Mouse (Mus musculus) stomach, embryonic 15.5 days (tissue): ENCODE data around the gene Casp9. TPM values are rescaled to one million over a fixed set of nuclear protein-coding genes. Genes with fewer than 3 reads are reported as not detected.
A peak's percentile ranks its signal among the peaks of the same experiment; 100 is the strongest.

Source experiments
- ATAC-seq: fragments of 200-750 bp; cut with Nextera tagmentation; 2 replicates; pipeline ENCODE4 v1.8.0; 2017; ENCODE audit warnings: low read depth, moderate number of reproducible peaks, moderate TSS enrichment; ENCODE audit not compliant: insufficient read depth, low FRiP score
- H3K27ac ChIP-seq: fragments of 300-500 bp; sonication (generic); 2 replicates; pipeline ENCODE4 v1.5.1; 2015; ENCODE audit warnings: mild to moderate bottlenecking, inconsistent platforms
- H3K27me3 ChIP-seq: fragments of 300-500 bp; sonication (generic); replicated peaks from 2 replicates; pipeline ENCODE4 v1.6.1; 2015; ENCODE audit warnings: inconsistent platforms
- H3K36me3 ChIP-seq: fragments of 300-500 bp; sonication (generic); 2 replicates; pipeline ENCODE4 v1.6.1; 2015; ENCODE audit warnings: inconsistent platforms
- H3K4me1 ChIP-seq: fragments of 300-500 bp; sonication (generic); 2 replicates; pipeline ENCODE4 v1.6.1; 2015; ENCODE audit warnings: inconsistent platforms
- H3K4me2 ChIP-seq: fragments of 300-500 bp; sonication (generic); 2 replicates; pipeline ENCODE4 v1.6.1; 2015; ENCODE audit warnings: mild to moderate bottlenecking, inconsistent platforms
- H3K4me3 ChIP-seq: fragments of 300-500 bp; sonication (generic); replicated peaks from 2 replicates; pipeline ENCODE4 v1.5.1; 2015; ENCODE audit warnings: inconsistent platforms
- H3K9ac ChIP-seq: fragments of 300-500 bp; sonication (generic); 2 replicates; pipeline ENCODE4 v1.6.1; 2015; ENCODE audit warnings: inconsistent platforms
- H3K9me3 ChIP-seq: fragments of 300-500 bp; sonication (generic); 2 replicates; pipeline ENCODE4 v1.6.1; 2016; ENCODE audit warnings: inconsistent platforms
- WGBS: fragments of 180-500 bp; shearing (Covaris S2); methylation state at CpG from one replicate; pipeline ENCODE4 v1.1.7; 2015; 5-methylcytosine and 5-hydroxymethylcytosine counted together
- polyA plus RNA-seq: library from polyadenylated mRNA; unstranded; fragments of >200 nt; fragmentation: Nextera tagmentation; extraction: Ambion mirVana; gene quantifications from 2 replicates; pipeline ENCODE4 v1.2.1, GENCODE M21; 2015

Casp9 gene
- polyA plus RNA-seq, 1 experiment from 2014 or later, result 23.4 TPM

DNA sequence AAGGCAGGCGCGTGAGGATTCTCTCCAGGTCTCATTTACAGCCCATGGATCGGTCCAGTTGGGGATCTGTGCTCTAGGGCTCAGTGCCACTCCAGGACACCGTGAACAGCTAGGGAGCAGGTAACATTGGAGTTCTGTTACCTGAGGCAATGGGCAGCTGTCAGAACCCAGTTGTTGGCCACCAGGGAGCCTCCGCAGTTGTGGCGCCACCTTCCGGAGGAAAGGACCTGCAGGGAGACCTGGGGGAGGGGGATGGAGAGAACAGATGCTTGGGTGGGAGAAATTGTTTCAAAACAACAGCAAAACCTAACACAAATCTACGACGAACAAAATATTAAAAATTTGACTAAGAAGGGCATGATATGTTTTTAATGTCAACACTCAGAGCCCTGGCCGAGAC, 28.7 kb downstream of the Casp9 start:
- no peak overlapping the region for H3K9ac ChIP-seq
- no peak overlapping the region for H3K4me3 ChIP-seq
- no peak for ATAC-seq
- WGBS, result 79% methylated on average over 10 of the region's 10 CpGs
- 0 out of 2 replicates have a peak, but pooled peaks cover 2% of the 10 kb centered on the region for H3K4me1 ChIP-seq
- H3K27ac ChIP-seq, result no peak overlapping the region
- H3K9me3 ChIP-seq, result no peaks in the 10 kb centered on the region
- H3K27me3 ChIP-seq, result no peaks in the 10 kb centered on the region
- H3K36me3 ChIP-seq, result no peaks in the 10 kb centered on the region
- no peak overlapping the region for H3K4me2 ChIP-seq

DNA sequence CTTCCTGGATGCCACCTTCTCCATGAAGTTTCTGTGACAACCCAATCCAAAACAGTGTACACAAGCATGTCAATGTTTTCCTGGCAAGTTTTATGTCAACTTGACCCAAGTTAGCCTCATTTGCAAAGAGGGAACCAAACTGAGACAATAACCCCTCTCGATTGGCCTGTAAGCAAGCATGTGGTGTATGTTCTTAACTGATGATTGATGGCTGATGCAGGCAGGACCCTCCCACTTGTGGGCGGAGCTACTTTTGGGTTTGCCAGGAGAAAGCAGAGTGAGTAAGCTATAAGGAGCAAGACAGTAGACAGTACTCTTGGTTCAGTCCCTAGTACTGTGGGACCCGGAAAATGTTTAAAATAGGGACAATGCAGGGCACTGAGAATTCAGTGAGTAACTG, 29.6 kb downstream of the Casp9 start:
- no peaks in the 10 kb centered on the region for H3K36me3 ChIP-seq
- no peak overlapping the region for H3K4me3 ChIP-seq
- no peak overlapping the region for H3K27ac ChIP-seq
- H3K4me2 ChIP-seq, result no peak overlapping the region
- H3K9ac ChIP-seq, result no peak overlapping the region
- no peaks in the 10 kb centered on the region for H3K9me3 ChIP-seq
- 54% methylated on average over 3 of the region's 3 CpGs for WGBS
- H3K27me3 ChIP-seq, result no peaks in the 10 kb centered on the region
- no peaks in the 10 kb centered on the region for H3K4me1 ChIP-seq
- ATAC-seq, result no peak

DNA sequence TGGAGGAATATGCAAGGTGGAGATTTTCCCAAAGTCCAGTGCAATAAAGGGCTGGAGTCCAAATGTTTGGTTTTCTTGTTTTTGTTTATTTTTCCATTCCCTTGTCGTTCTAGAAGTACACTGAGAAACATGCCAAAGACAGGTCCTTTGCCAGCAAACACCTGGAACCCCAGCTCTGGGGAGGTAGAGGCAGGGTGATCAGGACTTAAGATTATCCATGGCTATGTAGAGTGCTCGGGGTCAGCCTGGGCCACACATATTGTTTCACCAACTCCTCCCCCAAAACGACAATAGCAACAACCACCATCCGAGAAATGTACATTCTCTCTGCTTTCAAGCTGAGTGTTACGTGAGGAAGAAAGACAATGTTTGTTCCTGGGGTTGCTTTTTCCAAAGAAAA, 32.6 kb downstream of the Casp9 start, which contains the start of gene Cela2a:
Gene Cela2a (minus strand): TSS at position 101 of the 400 bp plus-strand sequence.
- H3K9ac ChIP-seq, result no peak within 1 kb of the TSS
- no peaks in the 10 kb centered on the region for H3K27me3 ChIP-seq
- no peak within 1 kb of the TSS for H3K27ac ChIP-seq
- H3K4me3 ChIP-seq, result no peak within 1 kb of the TSS
- no peaks in the 10 kb centered on the region for H3K4me1 ChIP-seq
- no peak within 1 kb of the TSS for H3K4me2 ChIP-seq
- ATAC-seq, result no peak
- no peaks in the 10 kb centered on the region for H3K36me3 ChIP-seq
- H3K9me3 ChIP-seq, result no peaks in the 10 kb centered on the region
- 54% methylated on average over 5 of the region's 5 CpGs for WGBS

DNA sequence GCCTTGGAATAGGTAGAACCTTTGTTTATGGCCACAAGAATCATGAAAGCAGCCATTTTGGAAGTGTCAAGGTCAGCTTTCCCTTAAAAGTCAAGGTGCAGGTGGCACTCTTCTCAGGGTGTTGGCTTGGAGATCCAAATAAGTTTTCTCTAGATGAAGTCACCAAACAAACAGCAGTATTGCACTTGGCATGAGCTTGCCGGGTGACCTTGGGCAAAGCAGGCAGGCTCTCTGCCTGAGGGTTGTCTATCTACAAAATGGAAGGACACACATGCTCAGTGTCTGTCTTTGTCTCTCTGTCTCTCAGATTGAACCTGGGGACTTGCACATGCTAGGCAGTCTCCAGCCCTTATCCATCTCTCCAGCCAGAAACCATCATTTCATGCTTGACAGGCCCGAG, 34.0 kb downstream of the Casp9 start:
- no peaks in the 10 kb centered on the region for H3K4me1 ChIP-seq
- no peak for ATAC-seq
- WGBS, result 89% methylated on average over 2 of the region's 2 CpGs
- no peaks in the 10 kb centered on the region for H3K36me3 ChIP-seq
- no peaks in the 10 kb centered on the region for H3K9me3 ChIP-seq
- no peak overlapping the region for H3K4me3 ChIP-seq
- peak overlapping the region; percentile 64 for H3K27ac ChIP-seq
- no peak overlapping the region for H3K4me2 ChIP-seq
- no peaks in the 10 kb centered on the region for H3K27me3 ChIP-seq
- H3K9ac ChIP-seq, result no peak overlapping the region

DNA sequence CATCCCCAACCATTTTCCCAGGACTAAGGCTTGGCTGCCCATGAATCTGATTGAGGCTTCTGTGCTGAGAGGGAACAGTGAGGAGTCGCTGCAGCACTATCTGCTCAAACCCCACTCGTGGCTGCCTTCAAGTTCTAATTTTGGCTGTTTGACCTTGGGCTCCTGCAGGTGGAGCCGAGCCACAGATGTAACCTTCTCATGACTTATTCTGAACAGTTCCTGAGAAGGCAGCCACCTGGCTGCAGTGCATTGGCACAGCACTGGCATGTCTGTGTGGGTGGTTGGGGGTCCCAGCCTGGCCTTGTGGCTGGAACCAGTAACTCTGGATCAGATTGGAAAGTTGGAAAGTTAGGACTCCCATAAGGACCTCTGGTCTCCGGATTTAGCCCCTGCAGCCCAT, 34.8 kb downstream of the Casp9 start:
- no peaks in the 10 kb centered on the region for H3K36me3 ChIP-seq
- 64% methylated on average over 4 of the region's 4 CpGs for WGBS
- no peak overlapping the region for H3K4me2 ChIP-seq
- no peak overlapping the region for H3K4me3 ChIP-seq
- no peaks in the 10 kb centered on the region for H3K9me3 ChIP-seq
- H3K4me1 ChIP-seq, result no peaks in the 10 kb centered on the region
- ATAC-seq, result no peak; the same call in 1 of the 2 replicates
- H3K27me3 ChIP-seq, result no peaks in the 10 kb centered on the region
- H3K27ac ChIP-seq, result peak overlapping the region; percentile 64
- no peak overlapping the region for H3K9ac ChIP-seq

DNA sequence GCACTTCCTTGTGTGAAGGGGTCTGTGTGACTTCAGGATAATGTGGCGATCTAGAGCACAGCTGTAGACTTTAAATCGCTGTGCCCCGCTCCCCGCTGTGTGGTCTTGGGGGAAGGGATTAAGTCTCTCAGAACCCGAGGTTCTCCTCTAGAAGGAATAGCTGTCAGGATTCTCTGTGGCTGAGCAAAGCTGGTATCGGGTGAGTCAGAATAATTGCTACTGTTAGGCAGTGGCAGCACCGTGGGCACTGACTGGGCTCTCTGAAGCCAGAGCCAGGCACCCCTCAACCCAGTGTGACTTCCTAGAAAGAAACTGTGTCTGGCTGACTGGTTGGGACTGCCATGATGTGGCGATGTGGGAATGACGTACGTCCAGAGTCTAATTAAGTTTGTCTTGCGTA, 37.0 kb downstream of the Casp9 start:
- no peak overlapping the region for H3K9ac ChIP-seq
- H3K9me3 ChIP-seq, result no peaks in the 10 kb centered on the region
- H3K27me3 ChIP-seq, result no peaks in the 10 kb centered on the region
- no peak overlapping the region for H3K4me2 ChIP-seq
- H3K4me1 ChIP-seq, result no peaks in the 10 kb centered on the region
- 53% methylated on average over 11 of the region's 11 CpGs for WGBS
- no peaks in the 10 kb centered on the region for H3K36me3 ChIP-seq
- no peak overlapping the region for H3K4me3 ChIP-seq
- no peak for ATAC-seq
- H3K27ac ChIP-seq, result no peak overlapping the region

DNA sequence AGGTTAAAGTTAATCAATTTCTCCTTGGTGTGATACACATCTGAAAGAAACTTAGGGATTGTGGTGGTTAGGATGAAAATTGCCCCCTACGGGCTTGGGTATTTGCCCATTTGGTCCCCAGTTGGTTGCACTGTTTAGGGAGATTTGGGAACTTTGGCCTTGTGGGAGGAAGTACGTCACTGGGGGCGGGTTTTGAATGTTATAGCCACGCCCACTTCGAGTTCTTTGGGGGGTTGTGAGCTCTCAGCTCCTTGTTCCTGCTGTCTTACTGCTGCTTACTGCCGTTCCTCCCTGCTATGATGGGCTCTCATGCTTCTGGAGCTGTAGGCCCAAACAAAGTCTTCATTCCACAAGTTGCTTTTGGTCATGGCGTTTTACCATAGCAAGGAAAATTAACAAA, 37.9 kb downstream of the Casp9 start:
- no peak overlapping the region for H3K4me2 ChIP-seq
- H3K27ac ChIP-seq, result no peak overlapping the region
- H3K36me3 ChIP-seq, result no peaks in the 10 kb centered on the region
- H3K4me1 ChIP-seq, result no peaks in the 10 kb centered on the region
- no peak for ATAC-seq
- H3K27me3 ChIP-seq, result no peaks in the 10 kb centered on the region
- H3K9ac ChIP-seq, result no peak overlapping the region
- no peak overlapping the region for H3K4me3 ChIP-seq
- 77% methylated on average over 7 of the region's 7 CpGs for WGBS
- H3K9me3 ChIP-seq, result no peaks in the 10 kb centered on the region

DNA sequence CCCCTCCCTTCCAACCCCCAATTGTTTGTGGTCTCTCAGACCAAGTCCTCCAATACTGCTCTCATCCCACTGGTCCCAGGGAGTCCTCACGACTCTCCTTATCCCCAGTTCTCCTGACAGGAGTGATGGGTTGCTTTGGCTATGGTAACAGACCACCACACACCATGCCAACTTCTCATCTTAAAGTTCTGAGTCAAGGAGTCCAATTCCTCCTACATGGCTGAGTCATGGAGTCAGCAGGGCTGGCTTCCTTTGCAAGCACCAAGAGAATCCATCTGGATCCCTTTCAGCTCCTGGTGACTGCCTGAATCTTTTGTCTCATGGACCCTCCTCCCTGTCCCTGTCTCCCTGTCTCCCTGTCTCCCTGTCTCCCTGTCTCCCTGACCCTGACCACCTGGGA, 40.5 kb downstream of the Casp9 start:
- Histone ChIP-seq H3K4me3 (no peak overlapping the region), H3K4me2 (no peak overlapping the region), H3K9ac (no peak overlapping the region), H3K9me3 (no peaks in the 10 kb centered on the region), H3K36me3 (no peaks in the 10 kb centered on the region), H3K27ac (no peak overlapping the region), H3K27me3 (no peaks in the 10 kb centered on the region), H3K4me1 (no peaks in the 10 kb centered on the region)
- 40% methylated on average over 1 of the region's 1 CpGs for WGBS
- no peak for ATAC-seq

DNA sequence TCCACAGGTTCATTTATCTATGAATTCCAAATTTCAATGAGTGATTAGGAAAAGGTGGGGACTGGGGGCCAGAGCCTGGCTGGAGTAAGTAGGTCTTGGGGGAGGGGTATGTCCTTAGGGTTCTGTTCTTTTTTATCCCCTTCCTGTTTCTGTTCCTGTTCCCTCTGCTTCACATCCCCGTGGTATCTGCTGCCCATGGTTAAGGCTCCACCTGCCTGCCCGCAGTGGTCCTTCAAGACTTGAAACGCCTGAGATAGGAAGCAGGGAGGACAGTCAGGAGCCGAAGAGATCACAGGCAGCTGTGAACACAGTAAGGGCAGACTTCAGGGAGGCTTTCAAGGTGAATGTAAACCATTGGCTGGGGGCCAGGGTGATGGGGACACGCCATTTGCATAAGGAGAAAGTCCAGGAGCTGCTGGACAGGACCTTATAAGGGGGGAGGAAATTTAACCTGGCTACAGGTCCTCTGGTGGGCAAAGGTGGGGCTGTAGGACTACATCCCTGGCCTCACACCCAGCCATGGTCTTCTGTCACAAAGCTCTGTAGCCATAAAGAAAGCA, 41.2 kb downstream of the Casp9 start:
- WGBS, result 54% methylated on average over 5 of the region's 5 CpGs
- ATAC-seq, result no peak; the same call in 1 of the 2 replicates
- Histone ChIP-seq H3K9ac (no peak overlapping the region), H3K4me3 (no peak overlapping the region), H3K36me3 (no peaks in the 10 kb centered on the region), H3K9me3 (no peaks in the 10 kb centered on the region), H3K4me2 (no peak overlapping the region), H3K4me1 (no peaks in the 10 kb centered on the region), H3K27ac (no peak overlapping the region), H3K27me3 (no peaks in the 10 kb centered on the region)

DNA sequence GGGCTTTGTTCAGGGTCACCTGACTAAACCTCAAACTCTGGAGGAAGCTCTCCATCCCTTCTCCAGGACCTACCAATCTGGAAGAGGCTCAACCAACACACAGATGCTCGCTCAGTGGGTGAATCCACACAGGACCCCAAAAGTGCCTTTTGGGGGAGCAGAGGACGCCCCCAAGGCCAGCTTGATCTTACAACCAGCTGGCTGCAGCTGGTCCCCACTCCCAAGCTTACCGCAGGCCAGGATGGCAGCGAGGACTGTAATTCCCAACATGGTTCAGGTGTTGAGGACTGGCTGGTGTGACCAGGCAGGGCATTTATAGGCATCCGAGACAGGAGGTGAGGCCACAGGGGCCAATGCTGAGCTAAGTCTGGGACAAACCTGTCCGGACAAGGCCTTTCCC, 52.6 kb downstream of the Casp9 start, which contains the start of gene Ctrc:
Gene Ctrc (minus strand): TSS at position 361 of the 400 bp plus-strand sequence.
- ATAC-seq, result no peak
- no peaks in the 10 kb centered on the region for H3K27me3 ChIP-seq
- no peaks in the 10 kb centered on the region for H3K36me3 ChIP-seq
- no peak within 1 kb of the TSS for H3K4me2 ChIP-seq
- 76% methylated on average over 6 of the region's 6 CpGs for WGBS
- H3K27ac ChIP-seq, result no peak within 1 kb of the TSS
- no peaks in the 10 kb centered on the region for H3K9me3 ChIP-seq
- no peaks in the 10 kb centered on the region for H3K4me1 ChIP-seq
- H3K9ac ChIP-seq, result no peak within 1 kb of the TSS
- no peak within 1 kb of the TSS for H3K4me3 ChIP-seq

DNA sequence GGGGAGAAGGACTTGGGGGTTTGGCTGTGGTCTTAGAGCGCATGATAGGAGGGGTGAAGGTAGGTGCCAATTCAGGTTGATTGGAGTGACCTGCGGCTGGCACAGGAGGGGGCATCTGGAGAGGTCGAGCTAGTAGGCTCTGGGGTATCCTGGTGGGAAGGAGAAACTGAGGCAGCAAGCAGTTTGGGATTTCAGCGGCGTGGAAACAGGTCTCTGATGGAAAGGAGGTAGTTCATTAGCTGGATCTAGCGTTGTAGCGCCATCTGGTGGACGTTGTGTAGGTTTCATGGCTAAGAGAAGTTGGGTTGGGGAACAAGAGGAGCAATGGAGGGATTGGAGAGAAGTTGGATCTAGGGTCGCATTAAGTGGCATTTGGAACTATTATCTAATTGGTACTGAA, 60.0 kb downstream of the Casp9 start:
- Histone ChIP-seq H3K27me3 (no peaks in the 10 kb centered on the region), H3K4me3 (no peak overlapping the region), H3K9me3 (no peaks in the 10 kb centered on the region), H3K27ac (no peak overlapping the region), H3K36me3 (no peaks in the 10 kb centered on the region), H3K4me2 (no peak overlapping the region), H3K4me1 (peaks cover 7% of the 10 kb centered on the region), H3K9ac (no peak overlapping the region)
- WGBS, result 78% methylated on average over 9 of the region's 9 CpGs
- no peak for ATAC-seq

DNA sequence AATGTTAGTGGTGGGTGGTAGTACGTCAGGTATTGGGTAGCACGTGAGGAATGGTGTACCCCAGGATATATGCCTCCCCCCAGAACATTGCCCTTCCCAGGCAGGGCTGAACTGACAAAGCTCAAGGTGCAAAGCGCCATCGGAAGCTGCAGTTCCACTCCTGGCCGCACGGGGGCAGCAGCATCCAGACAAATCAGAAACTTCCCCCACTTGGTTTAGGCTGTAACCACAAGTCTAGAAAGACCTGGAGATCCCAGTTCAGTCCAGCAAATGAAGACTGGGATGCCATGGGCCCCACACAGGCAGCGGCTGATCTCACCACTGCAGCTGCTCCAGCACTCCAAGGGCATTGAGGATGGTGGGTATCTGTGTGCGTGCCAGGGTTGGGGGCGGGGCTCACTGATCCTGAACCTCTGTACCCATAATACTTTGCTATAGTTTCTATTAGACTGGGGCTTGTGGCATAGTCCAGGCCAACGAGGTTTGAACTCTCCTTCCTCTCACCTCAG, 64.1 kb downstream of the Casp9 start:
- Histone ChIP-seq H3K9me3 (no peaks in the 10 kb centered on the region), H3K27me3 (no peaks in the 10 kb centered on the region), H3K4me1 (peaks cover 26% of the 10 kb centered on the region), H3K36me3 (peaks cover 21% of the 10 kb centered on the region), H3K27ac (peak overlapping the region; percentile 77), H3K4me3 (no peak overlapping the region), H3K9ac (no peak overlapping the region), H3K4me2 (no peak overlapping the region)
- ATAC-seq, result peak; percentile 51; the same call in 1 of the 2 replicates
- WGBS, result 18% methylated on average over 10 of the region's 10 CpGs

DNA sequence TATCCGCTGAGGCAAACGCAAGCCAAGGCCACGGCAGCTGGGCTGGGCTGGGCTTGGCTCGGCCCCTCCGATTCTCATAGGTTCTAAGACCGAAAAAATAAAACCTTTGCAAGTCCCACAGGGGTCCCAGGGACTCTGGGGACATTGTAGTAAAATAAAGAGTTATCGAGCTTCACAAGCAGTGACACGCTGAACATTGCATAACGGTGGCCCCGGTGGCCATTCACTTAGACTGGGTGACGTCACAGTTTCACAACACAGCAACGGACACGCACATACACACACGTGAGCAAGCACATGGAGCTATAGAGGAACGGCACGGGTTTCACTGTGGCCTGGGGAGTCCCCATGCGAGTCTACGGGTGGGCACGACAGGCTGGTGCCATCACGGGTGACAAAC, 65.1 kb downstream of the Casp9 start:
- peak overlapping the region; percentile 59 for H3K27ac ChIP-seq

More for the DNA sequence above, 65.1 kb downstream of the Casp9 start:
- H3K4me1 ChIP-seq, result peaks cover 30% of the 10 kb centered on the region
- no peaks in the 10 kb centered on the region for H3K9me3 ChIP-seq
- H3K36me3 ChIP-seq, result peaks cover 21% of the 10 kb centered on the region
- H3K27me3 ChIP-seq, result no peaks in the 10 kb centered on the region
- H3K4me3 ChIP-seq, result no peak overlapping the region
- 67% methylated on average over 20 of the region's 20 CpGs for WGBS
- no peak for ATAC-seq
- no peak overlapping the region for H3K9ac ChIP-seq
- H3K4me2 ChIP-seq, result no peak overlapping the region
